10 mouse cellular contexts compared by ENCODE assay signal in the genomic region with DNA sequence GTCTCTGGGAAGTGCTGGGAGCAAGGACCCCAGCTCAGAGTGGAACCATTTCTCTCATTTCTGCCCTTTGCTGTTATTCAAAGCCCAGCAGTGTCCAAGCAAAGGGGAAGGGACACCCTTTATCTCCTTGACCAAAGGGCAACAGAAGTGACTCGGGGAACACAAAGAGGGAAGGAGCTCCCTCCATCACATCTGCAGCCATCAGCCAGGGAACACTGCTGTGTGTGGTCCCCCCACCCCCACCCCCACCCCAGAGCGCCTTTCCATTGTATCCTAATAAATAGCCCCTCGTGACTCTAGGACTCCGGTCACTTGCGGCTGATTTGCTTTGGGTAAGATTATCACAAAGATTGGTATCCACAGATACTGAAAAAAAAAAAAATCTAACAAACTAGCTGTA. TPM values are rescaled to one million over a fixed set of nuclear protein-coding genes. Genes with fewer than 3 reads are reported as not detected.
DNase-seq lines count a peak whose midpoint lies in the region; ATAC-seq lines count a peak whose summit lies in the region.
"Had no signal": no experiment of that assay in that cellular context is flagged by ENCODE, and none has a peak within 500 bp of the region (broad histone marks: within the 10 kb centered on the region; RNA-seq: fewer than 3 reads in every experiment).

No protein-coding gene starts in this region.

- no peak overlapping the region for H3K4me3 ChIP-seq in kidney, embryonic 15.5 days (replicated peaks)
- H3K4me3 ChIP-seq in forebrain, embryonic 13.5 days: no peak overlapping the region
- no peak overlapping the region for H3K4me3 ChIP-seq in limb, embryonic 13.5 days
- no peak overlapping the region for H3K4me3 ChIP-seq in neural tube, embryonic 15.5 days (replicated peaks)

- H3K36me3 ChIP-seq in kidney, embryonic 15.5 days: no peaks in the 10 kb centered on the region
- H3K36me3 ChIP-seq in forebrain, embryonic 13.5 days (ENCODE audit: poor library complexity, severe bottlenecking): peaks cover 35% of the 10 kb centered on the region
- no peaks in the 10 kb centered on the region for H3K36me3 ChIP-seq in limb, embryonic 13.5 days
- H3K36me3 ChIP-seq in neural tube, embryonic 15.5 days: peaks cover 13% of the 10 kb centered on the region; the same call in 1 of the 2 replicates

- H3K27ac ChIP-seq in kidney, embryonic 15.5 days: 0 out of 2 replicates have a peak overlapping the region, but pooled peaks have one; percentile 63
- peak overlapping the region; percentile 79 for H3K27ac ChIP-seq in forebrain, embryonic 13.5 days
- peak overlapping the region; percentile 49; the same call in 1 of the 2 replicates for H3K27ac ChIP-seq in limb, embryonic 13.5 days
- peak overlapping the region; percentile 69 for H3K27ac ChIP-seq in neural tube, embryonic 15.5 days (replicated peaks)

- peaks cover 12% of the 10 kb centered on the region for H3K4me1 ChIP-seq in kidney, embryonic 15.5 days
- H3K4me1 ChIP-seq in forebrain, embryonic 13.5 days: peaks cover 63% of the 10 kb centered on the region
- H3K4me1 ChIP-seq in limb, embryonic 13.5 days: peaks cover 19% of the 10 kb centered on the region
- H3K4me1 ChIP-seq in neural tube, embryonic 15.5 days: peaks cover 33% of the 10 kb centered on the region

- no peak for ATAC-seq in kidney, embryonic 15.5 days (replicated peaks; ENCODE audit: low FRiP score)
- no peak for ATAC-seq in forebrain, embryonic 13.5 days
- no peak for ATAC-seq in limb, embryonic 13.5 days (ENCODE audit: low FRiP score, low read depth)
- no peak for ATAC-seq in neural tube, embryonic 15.5 days (ENCODE audit: low FRiP score)

- no peak overlapping the region for H3K9ac ChIP-seq in kidney, embryonic 15.5 days
- peak overlapping the region; percentile 34; the same call in 1 of the 2 replicates for H3K9ac ChIP-seq in forebrain, embryonic 13.5 days
- H3K9ac ChIP-seq in limb, embryonic 13.5 days: no peak overlapping the region
- no peak overlapping the region for H3K9ac ChIP-seq in neural tube, embryonic 15.5 days (replicated peaks)

- no peaks in the 10 kb centered on the region for H3K9me3 ChIP-seq in kidney, embryonic 15.5 days (replicated peaks)
- H3K9me3 ChIP-seq in forebrain, embryonic 13.5 days (replicated peaks): no peaks in the 10 kb centered on the region
- no peaks in the 10 kb centered on the region for H3K9me3 ChIP-seq in limb, embryonic 13.5 days
- no peaks in the 10 kb centered on the region for H3K9me3 ChIP-seq in neural tube, embryonic 15.5 days (replicated peaks)

- H3K4me2 ChIP-seq in kidney, embryonic 15.5 days: peak overlapping the region; percentile 30; the same call in 1 of the 2 replicates
- peak overlapping the region; percentile 43 for H3K4me2 ChIP-seq in forebrain, embryonic 13.5 days
- H3K4me2 ChIP-seq in limb, embryonic 13.5 days (replicated peaks): peak overlapping the region; percentile 44
- peak overlapping the region; percentile 19 for H3K4me2 ChIP-seq in neural tube, embryonic 15.5 days

- WGBS in kidney, embryonic 15.5 days: 21% methylated on average over 5 of the region's 5 CpGs
- 2% methylated on average over 5 of the region's 5 CpGs for WGBS in forebrain, embryonic 13.5 days
- 18% methylated on average over 5 of the region's 5 CpGs for WGBS in limb, embryonic 13.5 days
- 5% methylated on average over 5 of the region's 5 CpGs for WGBS in neural tube, embryonic 15.5 days

- DNase-seq in kidney, postnatal 25 days: no peak
- no peak for DNase-seq in thymus, postnatal 4 days
- DNase-seq in cerebellum, postnatal 4 days (ENCODE audit: low spot score in 2 of 2): no peak
- DNase-seq in kidney, adult 18-20 months: no peak
- DNase-seq: cerebellum, adult 18-20 months; kidney, adult 11 months had no signal

- H3K27me3 ChIP-seq in kidney, embryonic 15.5 days: no peaks in the 10 kb centered on the region
- no peaks in the 10 kb centered on the region for H3K27me3 ChIP-seq in forebrain, embryonic 13.5 days
- H3K27me3 ChIP-seq in limb, embryonic 13.5 days: no peaks in the 10 kb centered on the region
- H3K27me3 ChIP-seq in neural tube, embryonic 15.5 days (replicated peaks): no peaks in the 10 kb centered on the region

RNA-seq across cellular contexts. Expression of gene Map1b, which starts 41.3 kb away (rescaled TPM):
- 52.1 and 76.4 TPM in 2 replicates for polyA plus RNA-seq in kidney, embryonic 15.5 days (2015; fragmentation: Nextera tagmentation; extraction: Ambion mirVana)
- 1,694 and 1,735 TPM in 2 replicates for polyA plus RNA-seq in forebrain, embryonic 13.5 days (2015; fragmentation: Nextera tagmentation; extraction: Ambion mirVana)
- 173 and 179 TPM in 2 replicates for polyA plus RNA-seq in limb, embryonic 13.5 days (2015; fragmentation: Nextera tagmentation; extraction: Ambion mirVana)
- 1,470 and 1,697 TPM in 2 replicates for polyA plus RNA-seq in neural tube, embryonic 15.5 days (2015; fragmentation: Nextera tagmentation; extraction: Ambion mirVana)
